Comparison of ENCODE assay signal across 14 mouse cellular contexts in the genomic region with DNA sequence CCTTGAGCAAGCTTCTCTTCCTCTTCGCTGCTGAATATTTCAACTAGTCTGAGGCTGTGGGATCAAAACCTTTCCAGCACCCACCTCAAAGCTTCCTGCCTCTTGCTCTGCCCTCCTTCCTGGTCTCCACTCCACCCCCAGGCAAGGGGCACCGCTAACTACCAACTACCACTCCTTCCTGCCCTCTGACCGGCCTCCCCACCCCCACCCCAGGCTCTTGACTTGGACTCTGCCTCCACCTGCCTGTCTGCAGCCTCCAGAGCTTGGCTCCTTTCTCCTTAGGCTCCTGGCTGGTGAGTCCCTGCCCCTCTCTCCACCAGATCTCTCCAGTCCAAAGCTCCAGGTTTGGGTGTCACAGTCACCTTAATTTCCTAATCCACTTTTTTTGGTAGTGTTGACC.
DNase-seq lines count a peak whose midpoint lies in the region; ATAC-seq and TF ChIP-seq lines count a peak whose summit lies in the region.
"Had no signal": no experiment of that assay in that cellular context is flagged by ENCODE, and none has a peak within 500 bp of the region (broad histone marks: within the 10 kb centered on the region; RNA-seq: fewer than 3 reads in every experiment).

No protein-coding gene starts in this region.

- intact Hi-C loops in left cerebral cortex, postnatal 4 days (cut with DNase I): no loop called here

- H3K27me3 ChIP-seq in ES-Bruce4 (ENCODE audit: control insufficient read depth, insufficient read depth, low read length, poor library complexity, severe bottlenecking): no peaks in the 10 kb centered on the region
- H3K27me3 ChIP-seq in forebrain, embryonic 12.5 days: no peaks in the 10 kb centered on the region
- H3K27me3 ChIP-seq in hindbrain, embryonic 16.5 days (replicated peaks; ENCODE audit: control insufficient read depth, insufficient read depth, low read length): no peaks in the 10 kb centered on the region
- H3K27me3 ChIP-seq in midbrain, embryonic 16.5 days (ENCODE audit: control insufficient read depth, insufficient read depth, low read depth, low read length): no peaks in the 10 kb centered on the region
- H3K27me3 ChIP-seq: embryonic facial prominence, embryonic 12.5 days; heart, embryonic 15.5 days; limb, embryonic 15.5 days had no signal

- WGBS in forebrain, embryonic 12.5 days: 21% methylated on average over 3 of the region's 3 CpGs
- WGBS in hindbrain, embryonic 16.5 days: 50% methylated on average over 3 of the region's 3 CpGs
- 51% methylated on average over 3 of the region's 3 CpGs for WGBS in midbrain, embryonic 16.5 days

- peak overlapping the region; percentile 93 for H3K27ac ChIP-seq in ES-Bruce4 (ENCODE audit: insufficient read depth, low read length)
- peak overlapping the region; percentile 97 for H3K27ac ChIP-seq in forebrain, embryonic 12.5 days
- peak overlapping the region; percentile 50; the same call in 1 of the 2 replicates for H3K27ac ChIP-seq in hindbrain, embryonic 16.5 days (ENCODE audit: low read depth, low read length)
- no peak overlapping the region for H3K27ac ChIP-seq in midbrain, embryonic 16.5 days (ENCODE audit: low read length)
- H3K27ac ChIP-seq: embryonic facial prominence, embryonic 12.5 days; heart, embryonic 15.5 days; limb, embryonic 15.5 days had no signal

- ATAC-seq in forebrain, embryonic 12.5 days (ENCODE audit: low FRiP score): no peak
- no peak for ATAC-seq in hindbrain, embryonic 16.5 days
- ATAC-seq in midbrain, embryonic 16.5 days: no peak

- peak overlapping the region; percentile 45; the same call in 1 of the 2 replicates for H3K9ac ChIP-seq in ES-Bruce4 (ENCODE audit: low read depth, poor library complexity, severe bottlenecking)
- peak overlapping the region; percentile 75 for H3K9ac ChIP-seq in forebrain, embryonic 12.5 days
- no peak overlapping the region for H3K9ac ChIP-seq in hindbrain, embryonic 16.5 days (ENCODE audit: low read depth, low read length)
- no peak overlapping the region for H3K9ac ChIP-seq in midbrain, embryonic 16.5 days (ENCODE audit: low read depth, low read length)
- H3K9ac ChIP-seq: embryonic facial prominence, embryonic 12.5 days; heart, embryonic 15.5 days; limb, embryonic 15.5 days had no signal

- peak; percentile 4 for TF ChIP-seq CTCF in ES-Bruce4 (IDR thresholded peaks at IDR 0.05; ENCODE audit: low read depth, low read length)

- peak overlapping the region; percentile 52 for H3K4me2 ChIP-seq in forebrain, embryonic 12.5 days
- H3K4me2 ChIP-seq in hindbrain, embryonic 16.5 days (ENCODE audit: low read length): peak overlapping the region; percentile 48
- H3K4me2 ChIP-seq in midbrain, embryonic 16.5 days (ENCODE audit: low read length): peak overlapping the region; percentile 53
- H3K4me2 ChIP-seq: embryonic facial prominence, embryonic 12.5 days; heart, embryonic 15.5 days; limb, embryonic 15.5 days had no signal

- no peak for TF ChIP-seq POLR2A in ES-Bruce4 (IDR thresholded peaks at IDR 0.05; ENCODE audit: insufficient read depth, low read length)

- DNase-seq in urinary bladder, postnatal 4 days (ENCODE audit: low spot score in 2 of 2): no peak
- no peak for DNase-seq in left cerebral cortex, postnatal 4 days
- DNase-seq in ovary, postnatal 36 days (ENCODE audit: low spot score): no peak
- DNase-seq: cerebellum, adult 8-10 months; kidney, adult 11 months; lung, postnatal 14 days; thymus, postnatal 4 days had no signal

- H3K4me3 ChIP-seq in ES-Bruce4 (ENCODE audit: low read depth, low read length): peak overlapping the region; percentile 55
- peak overlapping the region; percentile 42 for H3K4me3 ChIP-seq in forebrain, embryonic 12.5 days (replicated peaks)
- H3K4me3 ChIP-seq in hindbrain, embryonic 16.5 days (ENCODE audit: low read length): peak overlapping the region; percentile 27; the same call in 1 of the 2 replicates
- peak overlapping the region; percentile 31 for H3K4me3 ChIP-seq in midbrain, embryonic 16.5 days (ENCODE audit: low read depth, low read length)
- H3K4me3 ChIP-seq: embryonic facial prominence, embryonic 12.5 days; heart, embryonic 15.5 days; limb, embryonic 15.5 days had no signal

- H3K9me3 ChIP-seq in ES-Bruce4 (replicated peaks; ENCODE audit: control insufficient read depth, insufficient read depth, low read length, poor library complexity, severe bottlenecking): no peaks in the 10 kb centered on the region
- H3K9me3 ChIP-seq in forebrain, embryonic 12.5 days: no peaks in the 10 kb centered on the region
- no peaks in the 10 kb centered on the region for H3K9me3 ChIP-seq in hindbrain, embryonic 16.5 days (ENCODE audit: control insufficient read depth, low read length)
- H3K9me3 ChIP-seq in midbrain, embryonic 16.5 days (replicated peaks; ENCODE audit: control insufficient read depth, low read length, poor library complexity, severe bottlenecking): no peaks in the 10 kb centered on the region
- H3K9me3 ChIP-seq: heart, embryonic 15.5 days; limb, embryonic 15.5 days had no signal

- H3K4me1 ChIP-seq in ES-Bruce4 (ENCODE audit: control insufficient read depth, insufficient read depth, low read length): no peaks in the 10 kb centered on the region
- peaks cover 77% of the 10 kb centered on the region for H3K4me1 ChIP-seq in forebrain, embryonic 12.5 days
- peaks cover 18% of the 10 kb centered on the region for H3K4me1 ChIP-seq in hindbrain, embryonic 16.5 days (ENCODE audit: control insufficient read depth, insufficient read depth, low read depth, low read length)
- peaks cover 30% of the 10 kb centered on the region for H3K4me1 ChIP-seq in midbrain, embryonic 16.5 days (ENCODE audit: control insufficient read depth, insufficient read depth, low read length)
- H3K4me1 ChIP-seq: heart, embryonic 15.5 days had no signal

- no peaks in the 10 kb centered on the region for H3K36me3 ChIP-seq in ES-Bruce4 (ENCODE audit: control insufficient read depth, insufficient read depth, low read length, poor library complexity, severe bottlenecking)
- peaks cover 4% of the 10 kb centered on the region; the same call in 1 of the 2 replicates for H3K36me3 ChIP-seq in forebrain, embryonic 12.5 days (replicated peaks)
- H3K36me3 ChIP-seq in hindbrain, embryonic 16.5 days (ENCODE audit: control insufficient read depth, insufficient read depth, low read length): no peaks in the 10 kb centered on the region
- H3K36me3 ChIP-seq in midbrain, embryonic 16.5 days (ENCODE audit: control insufficient read depth, insufficient read depth, low read length): no peaks in the 10 kb centered on the region
- H3K36me3 ChIP-seq: heart, embryonic 15.5 days had no signal

- TF ChIP-seq EP300 in ES-Bruce4 (IDR thresholded peaks at IDR 0.05; ENCODE audit: insufficient read depth, low read depth, low read length): peak; percentile 78

Comparison
In these comparisons a context has a peak if more than half of its experiments do, and no peak if none do; other contexts are left out.
1. H3K9ac ChIP-seq: peak in ES-Bruce4 (single experiment) and forebrain, embryonic 12.5 days (single experiment); none in hindbrain, embryonic 16.5 days (single experiment) and midbrain, embryonic 16.5 days (single experiment).
2. Peak in every context shown above with its lines, with median percentiles within 50 percentile points of each other: H3K4me3 ChIP-seq and H3K4me2 ChIP-seq.